Mouse (Mus musculus) spleen, adult 10 weeks (tissue): ENCODE measurements around the gene Vnn1. TPM values are rescaled to one million over a fixed set of nuclear protein-coding genes. Genes with fewer than 3 reads are reported as not detected.

Experiments used
- polyA plus RNA-seq: library from polyadenylated mRNA; stranded (reverse); fragments of 350-450 nt; fragmentation: Illumina TruSeq; extraction: RNeasy Lipid Tissue Mini Kit (QIAGEN cat#74804); gene quantifications from one replicate; pipeline ENCODE4 v1.2.3, GENCODE M21; 2015; ENCODE audit warnings: low replicate concordance; ENCODE audit not compliant: insufficient read depth

Vnn1 gene
- 0.25 TPM for polyA plus RNA-seq

DNA sequence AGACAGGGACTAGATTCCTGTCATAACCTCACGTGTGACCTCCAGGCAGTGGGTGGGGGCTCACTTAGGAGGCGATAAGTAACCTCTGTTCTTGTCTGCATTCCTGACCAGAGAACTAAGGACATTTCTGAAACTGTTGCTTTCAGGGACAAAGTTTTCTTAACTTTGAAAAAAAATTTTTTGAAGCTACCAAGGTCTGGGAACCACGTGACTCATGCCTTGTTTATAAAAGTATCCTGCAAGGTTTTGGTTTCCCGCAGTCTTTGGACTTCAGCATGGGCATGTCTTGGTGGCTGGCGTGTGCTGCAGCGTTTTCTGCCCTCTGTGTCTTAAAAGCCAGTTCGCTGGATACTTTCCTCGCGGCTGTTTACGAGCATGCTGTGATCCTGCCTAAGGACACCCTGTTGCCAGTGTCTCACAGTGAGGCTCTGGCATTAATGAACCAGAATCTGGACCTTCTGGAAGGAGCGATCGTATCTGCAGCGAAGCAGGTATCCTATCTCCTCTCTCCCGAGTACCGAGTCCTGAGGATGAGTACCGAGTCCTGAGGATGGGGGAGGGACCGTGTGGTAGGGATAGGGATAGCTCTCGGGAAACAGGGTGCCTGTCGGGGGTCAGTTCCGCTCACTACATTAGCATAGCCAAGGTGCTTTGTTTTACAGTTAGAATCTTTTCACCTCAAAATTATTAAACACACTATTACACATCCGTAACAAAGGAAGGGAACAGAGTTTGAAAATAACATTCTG lies at the start of gene Vnn1:
Vnn1 (plus strand) TSS at position 88 of the 749 bp plus-strand sequence.

DNA sequence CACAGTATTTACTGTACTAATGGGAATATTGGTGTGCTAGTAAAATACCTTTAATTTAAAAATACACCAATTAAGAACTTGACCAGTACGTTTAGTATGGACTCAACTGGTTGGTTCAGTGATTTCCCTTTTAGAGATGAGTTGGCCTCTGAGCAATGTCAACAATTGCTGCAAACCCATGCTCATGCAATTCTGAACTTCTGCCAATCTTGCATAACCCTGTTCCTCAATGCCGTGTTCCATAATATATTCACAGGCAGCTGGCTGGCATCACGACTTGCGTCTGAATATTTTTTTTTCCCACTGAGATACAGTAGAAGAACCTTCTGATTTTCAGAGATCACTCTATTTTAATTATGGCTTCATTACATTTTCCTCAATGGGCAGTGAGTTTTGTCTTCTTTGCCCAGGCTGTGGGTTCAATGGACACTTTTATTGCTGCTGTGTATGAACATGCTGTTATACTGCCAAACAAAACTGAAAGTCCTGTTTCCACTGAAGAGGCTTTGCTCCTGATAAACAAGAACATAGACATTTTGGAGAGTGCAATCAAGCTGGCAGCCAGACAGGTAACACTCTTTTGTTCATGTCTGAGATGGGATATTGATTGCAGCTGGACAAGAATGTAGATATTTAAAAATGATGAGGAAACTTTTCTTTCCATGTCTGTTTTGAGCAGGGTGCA lies 43.1 kb upstream of the Vnn1 start, which contains the start of gene Vnn3:
Vnn3 (plus strand) TSS at position 235 of the 685 bp plus-strand sequence.

DNA sequence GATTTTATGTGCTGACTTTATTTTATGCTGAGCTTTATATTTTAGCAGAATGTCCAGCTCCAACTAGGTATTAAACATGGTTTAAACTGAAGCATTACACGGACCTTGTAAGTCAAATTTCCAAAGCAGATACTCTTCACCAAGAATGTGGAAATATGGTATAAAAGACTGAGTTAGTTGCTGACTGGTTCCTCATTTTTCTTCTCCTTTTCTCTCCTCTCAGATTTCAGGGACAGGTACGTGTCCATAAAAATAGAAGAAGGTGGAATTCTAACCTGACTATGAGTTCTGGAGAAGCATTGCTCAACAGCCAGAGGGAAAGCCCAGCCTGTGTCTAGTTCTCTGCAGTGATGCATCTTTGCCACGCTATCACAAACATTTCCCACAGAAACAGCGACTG lies 25.6 kb downstream of the Vnn1 start, which contains the start of gene Taar1:
Taar1 (plus strand) TSS at position 301 of the 400 bp plus-strand sequence.

DNA sequence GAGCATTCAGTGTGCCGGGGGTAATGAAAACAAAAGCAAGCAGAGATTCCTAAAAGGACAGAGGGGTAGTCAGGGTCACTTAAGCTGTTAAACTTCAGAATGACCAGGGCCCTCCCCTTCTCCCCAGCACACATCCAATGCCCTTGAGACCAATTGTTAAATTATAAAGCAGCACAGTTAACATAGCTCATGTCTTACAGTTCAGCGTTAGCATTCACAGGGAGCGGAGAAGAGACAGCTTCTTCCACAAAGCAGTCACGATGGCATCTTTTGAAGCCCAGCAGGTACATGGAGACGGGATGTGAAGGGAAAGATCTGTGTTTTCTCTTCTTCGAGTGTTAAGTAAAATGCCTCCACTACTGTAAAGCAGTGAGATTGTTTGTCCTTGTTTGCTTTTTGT lies 43.8 kb downstream of the Vnn1 start, which contains the start of gene Taar2:
Taar2 (plus strand) TSS at position 261 of the 400 bp plus-strand sequence.

DNA sequence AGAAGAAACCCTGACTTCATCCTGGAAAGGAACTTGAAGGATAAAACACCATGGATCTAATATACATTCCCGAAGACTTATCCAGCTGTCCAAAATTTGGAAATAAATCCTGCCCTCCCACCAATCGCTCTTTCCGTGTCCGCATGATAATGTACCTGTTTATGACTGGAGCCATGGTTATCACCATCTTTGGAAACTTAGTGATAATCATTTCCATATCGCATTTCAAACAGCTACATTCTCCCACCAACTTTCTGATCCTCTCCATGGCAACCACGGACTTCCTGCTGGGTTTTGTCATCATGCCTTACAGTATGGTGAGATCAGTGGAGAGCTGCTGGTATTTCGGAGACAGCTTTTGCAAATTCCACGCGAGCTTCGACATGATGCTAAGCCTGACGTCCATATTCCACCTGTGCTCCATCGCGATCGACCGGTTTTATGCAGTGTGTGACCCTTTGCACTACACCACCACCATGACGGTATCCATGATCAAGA lies 55.1 kb downstream of the Vnn1 start, which contains the start of gene Taar3:
Taar3 (plus strand) TSS at position 51 of the 498 bp plus-strand sequence.

Other genes with a start within 250 kb of the Vnn1 start
- 3,138 TPM for gene Rps12, start 107.4 kb upstream of the Vnn1 start, polyA plus RNA-seq
- gene Slc18b1, start 97.7 kb upstream of the Vnn1 start, polyA plus RNA-seq = 4.1 TPM
- 4.2 TPM for gene Vnn3, start 43.2 kb upstream of the Vnn1 start, polyA plus RNA-seq
- gene Taar1, start 25.7 kb downstream of the Vnn1 start, polyA plus RNA-seq = not detected
- gene Taar2, start 43.9 kb downstream of the Vnn1 start, polyA plus RNA-seq = not detected
- gene Taar3, start 54.9 kb downstream of the Vnn1 start, polyA plus RNA-seq = not detected
- gene Taar4, start 65.8 kb downstream of the Vnn1 start, polyA plus RNA-seq = not detected
- gene Taar5, start 76.0 kb downstream of the Vnn1 start, polyA plus RNA-seq = not detected
- not detected for gene Taar6, start 91.0 kb downstream of the Vnn1 start, polyA plus RNA-seq
- not detected for gene Taar7a, start 98.8 kb downstream of the Vnn1 start, polyA plus RNA-seq
- not detected for gene Taar7b, start 105.3 kb downstream of the Vnn1 start, polyA plus RNA-seq
- gene Taar7d, start 132.5 kb downstream of the Vnn1 start, polyA plus RNA-seq = not detected
- not detected for gene Taar7e, start 142.9 kb downstream of the Vnn1 start, polyA plus RNA-seq
- gene Taar7f, start 154.8 kb downstream of the Vnn1 start, polyA plus RNA-seq = not detected
- gene Taar8a, start 181.8 kb downstream of the Vnn1 start, polyA plus RNA-seq = not detected
- gene Taar8b, start 197.6 kb downstream of the Vnn1 start, polyA plus RNA-seq = 1.4 TPM
- gene Taar8c, start 207.2 kb downstream of the Vnn1 start, polyA plus RNA-seq = 0.43 TPM
- gene Taar9, start 214.8 kb downstream of the Vnn1 start, polyA plus RNA-seq = 0.64 TPM